Mouse (Mus musculus) midbrain, embryonic 13.5 days (tissue): ENCODE results near the gene Peli1. TPM values are rescaled to one million over a fixed set of nuclear protein-coding genes. Genes with fewer than 3 reads are reported as not detected.
"Not testable (repeated sequence)": the region's sequence is repeated elsewhere in the genome, so short reads cannot be mapped to it uniquely, and the experiment has no call there.

Experiments used
- ATAC-seq: fragments of 200-750 bp; cut with Nextera tagmentation; 2 replicates; pipeline ENCODE4 v1.8.0; 2017; ENCODE audit warnings: mild to moderate bottlenecking, moderate TSS enrichment, moderate library complexity
- H3K27ac ChIP-seq: fragments of 300-500 bp; sonication (generic); 2 replicates; pipeline ENCODE4 v1.5.1; 2015; ENCODE audit warnings: inconsistent platforms, mild to moderate bottlenecking, moderate library complexity
- H3K27me3 ChIP-seq: fragments of 300-500 bp; sonication (generic); 2 replicates; pipeline ENCODE4 v1.6.1; 2015; ENCODE audit warnings: mild to moderate bottlenecking, inconsistent platforms
- H3K36me3 ChIP-seq: fragments of 300-500 bp; sonication (generic); 2 replicates; pipeline ENCODE4 v1.6.1; 2015; ENCODE audit warnings: mild to moderate bottlenecking, inconsistent platforms
- H3K4me1 ChIP-seq: fragments of 300-500 bp; sonication (generic); replicated peaks from 2 replicates; pipeline ENCODE4 v1.6.1; 2015; ENCODE audit warnings: inconsistent platforms
- H3K4me2 ChIP-seq: fragments of 300-500 bp; sonication (generic); replicated peaks from 2 replicates; pipeline ENCODE4 v1.6.1; 2015; ENCODE audit warnings: moderate library complexity, mild to moderate bottlenecking, inconsistent platforms
- H3K4me3 ChIP-seq: fragments of 300-500 bp; sonication (generic); replicated peaks from 2 replicates; pipeline ENCODE4 v1.5.1; 2015; ENCODE audit warnings: mild to moderate bottlenecking, inconsistent platforms
- H3K9ac ChIP-seq: fragments of 300-500 bp; sonication (generic); replicated peaks from 2 replicates; pipeline ENCODE4 v1.6.1; 2015; ENCODE audit warnings: mild to moderate bottlenecking, inconsistent platforms
- H3K9me3 ChIP-seq: fragments of 300-500 bp; sonication (generic); 2 replicates; pipeline ENCODE4 v1.6.1; 2016; ENCODE audit warnings: mild to moderate bottlenecking, inconsistent platforms
- WGBS: fragments of 180-500 bp; shearing (Covaris S2); methylation state at CpG from one replicate; pipeline ENCODE4 v1.1.7; 2015; 5-methylcytosine and 5-hydroxymethylcytosine counted together
- polyA plus RNA-seq: library from polyadenylated mRNA; unstranded; fragments of >200 nt; fragmentation: Nextera tagmentation; extraction: Ambion mirVana; gene quantifications from 2 replicates; pipeline ENCODE4 v1.2.1, GENCODE M21; 2015

The Peli1 gene
- polyA plus RNA-seq, 1 experiment from 2014 or later: 102 TPM

- Histone ChIP-seq H3K9me3 (no peaks in the 10 kb centered on the region), H3K27me3 (no peaks in the 10 kb centered on the region), H3K36me3 (no peaks in the 10 kb centered on the region), H3K4me3 (no peak overlapping the region), H3K9ac (no peak overlapping the region), H3K4me2 (no peak overlapping the region), H3K27ac (no peak overlapping the region), H3K4me1 (no peaks in the 10 kb centered on the region)
- WGBS: 91% methylated on average over 8 of the region's 8 CpGs
- ATAC-seq: no peak
Measured at GRCm38 (mm10) chr11:21178998-21179645, 88.0 kb downstream of the Peli1 start.

DNA sequence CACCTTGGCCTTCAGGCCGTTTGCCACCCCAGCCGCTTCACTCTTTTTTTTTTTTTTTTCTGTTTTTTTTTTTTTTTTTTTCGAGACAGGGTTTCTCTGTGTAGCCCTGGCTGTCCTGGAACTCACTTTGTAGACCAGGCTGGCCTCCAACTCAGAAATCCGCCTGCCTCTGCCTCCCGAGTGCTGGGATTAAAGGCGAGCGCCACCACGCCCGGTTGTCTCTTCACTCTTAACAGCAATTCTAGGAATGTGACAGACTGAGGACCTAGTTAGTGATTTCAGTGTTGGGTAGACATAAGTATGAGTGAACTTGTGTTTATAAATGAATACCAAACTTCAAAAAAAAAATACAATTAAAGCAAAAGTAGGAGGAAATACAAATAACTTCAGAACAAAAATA lies 88.8 kb downstream of the Peli1 start:
- not testable (repeated sequence) for ATAC-seq, H3K4me3 ChIP-seq, H3K9ac ChIP-seq, H3K27ac ChIP-seq, H3K4me2 ChIP-seq, H3K36me3 ChIP-seq, H3K4me1 ChIP-seq, H3K9me3 ChIP-seq, H3K27me3 ChIP-seq
- WGBS: 90% methylated on average over 8 of the region's 9 CpGs

- WGBS: 69% methylated on average over 1 of the region's 1 CpGs
- H3K9ac ChIP-seq: no peak overlapping the region
- H3K4me2 ChIP-seq: no peak overlapping the region
- no peaks in the 10 kb centered on the region for H3K36me3 ChIP-seq
- no peaks in the 10 kb centered on the region for H3K4me1 ChIP-seq
- no peak overlapping the region for H3K27ac ChIP-seq
- no peak for ATAC-seq
- H3K9me3 ChIP-seq: no peaks in the 10 kb centered on the region
- no peaks in the 10 kb centered on the region for H3K27me3 ChIP-seq
- no peak overlapping the region for H3K4me3 ChIP-seq
Measured at GRCm38 (mm10) chr11:21180650-21181049, 89.6 kb downstream of the Peli1 start.

DNA sequence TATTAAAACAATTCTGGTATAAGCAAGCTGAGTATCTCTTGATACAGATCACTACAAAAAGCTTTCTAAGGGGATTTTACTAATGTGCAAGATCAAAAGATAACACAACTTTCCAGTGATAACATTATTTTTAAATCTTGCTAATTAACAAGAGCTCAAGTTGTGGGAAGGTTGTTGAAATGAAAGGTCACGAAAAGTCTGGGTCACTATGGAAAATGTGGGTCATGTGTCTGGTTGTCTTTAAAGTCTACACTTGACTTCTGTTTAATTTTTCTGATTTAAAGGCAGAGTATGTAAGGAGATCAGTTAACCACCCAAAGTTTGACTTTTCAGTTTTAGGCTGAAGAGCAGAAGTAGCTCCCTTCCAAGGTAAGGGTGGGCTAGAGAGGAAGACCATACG lies 90.5 kb downstream of the Peli1 start:
- no peak for ATAC-seq
- 94% methylated on average over 2 of the region's 2 CpGs for WGBS
- Histone ChIP-seq H3K9ac (no peak overlapping the region), H3K4me2 (no peak overlapping the region), H3K4me1 (no peaks in the 10 kb centered on the region), H3K9me3 (no peaks in the 10 kb centered on the region), H3K27me3 (no peaks in the 10 kb centered on the region), H3K36me3 (no peaks in the 10 kb centered on the region), H3K4me3 (no peak overlapping the region), H3K27ac (no peak overlapping the region)

GRCm38 (mm10) chr11:21182709-21183108 lies 91.6 kb downstream of the Peli1 start:
- Histone ChIP-seq H3K36me3 (no peaks in the 10 kb centered on the region), H3K27ac (no peak overlapping the region), H3K4me2 (no peak overlapping the region), H3K9me3 (no peaks in the 10 kb centered on the region), H3K9ac (no peak overlapping the region), H3K27me3 (no peaks in the 10 kb centered on the region), H3K4me1 (no peaks in the 10 kb centered on the region), H3K4me3 (no peak overlapping the region)
- ATAC-seq: no peak
- 70% methylated on average over 1 of the region's 1 CpGs for WGBS

DNA sequence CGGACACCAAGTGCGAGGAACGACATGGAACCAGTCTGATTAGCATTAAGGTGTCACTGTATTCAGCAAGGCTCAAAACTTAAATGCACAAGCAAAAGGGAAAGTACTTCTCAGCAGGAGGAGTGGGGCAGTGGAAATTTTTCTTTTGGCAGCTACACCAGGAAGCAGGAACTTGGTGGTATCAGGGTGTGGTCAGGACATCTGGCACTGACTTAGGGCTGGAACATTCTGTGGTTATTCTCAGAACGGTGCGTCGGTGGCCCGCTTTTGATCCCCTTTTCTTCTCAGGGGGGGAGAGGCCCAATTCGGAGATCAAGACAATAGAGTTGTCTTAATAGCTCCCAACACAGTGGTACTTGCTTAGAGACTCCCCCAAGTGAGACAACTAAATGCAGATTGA lies 100.7 kb downstream of the Peli1 start:
- not testable (repeated sequence) for ATAC-seq, H3K36me3 ChIP-seq

GRCm38 (mm10) chr11:21194851-21195250 lies 103.8 kb downstream of the Peli1 start:
- Histone ChIP-seq H3K4me2 (no peak overlapping the region), H3K4me3 (no peak overlapping the region), H3K27me3 (no peaks in the 10 kb centered on the region), H3K4me1 (no peaks in the 10 kb centered on the region), H3K27ac (no peak overlapping the region), H3K9ac (no peak overlapping the region), H3K9me3 (no peaks in the 10 kb centered on the region), H3K36me3 (no peaks in the 10 kb centered on the region)
- WGBS: 94% methylated on average over 3 of the region's 3 CpGs
- ATAC-seq: no peak

More for the DNA sequence above, 100.7 kb downstream of the Peli1 start:
- H3K27me3 ChIP-seq, H3K9me3 ChIP-seq, H3K27ac ChIP-seq, H3K4me3 ChIP-seq, H3K4me1 ChIP-seq, H3K4me2 ChIP-seq, H3K9ac ChIP-seq: not testable (repeated sequence)
- WGBS: 92% methylated on average over 8 of the region's 8 CpGs

Other genes starting within 250 kb of the Peli1 start
- 11.7 and 11.8 TPM in 2 replicates for gene Vps54, start 148.0 kb downstream of the Peli1 start, polyA plus RNA-seq